Mouse (Mus musculus) liver, adult 2 months (tissue): ENCODE results near the gene Chchd4.

Experiments
- CTCF ChIP-seq: fragments of 200-500 bp; IDR thresholded peaks from 2 replicates; pipeline ENCODE4 v1.5.1; 2011; ENCODE audit warnings: low read depth, low read length, control low read depth
- POLR2A ChIP-seq: fragments of 200-500 bp; IDR thresholded peaks from 2 replicates; pipeline ENCODE4 v1.6.1; 2011; ENCODE audit warnings: low read length, control low read depth; ENCODE audit not compliant: insufficient read depth; ENCODE audit errors: extremely low read depth

DNA sequence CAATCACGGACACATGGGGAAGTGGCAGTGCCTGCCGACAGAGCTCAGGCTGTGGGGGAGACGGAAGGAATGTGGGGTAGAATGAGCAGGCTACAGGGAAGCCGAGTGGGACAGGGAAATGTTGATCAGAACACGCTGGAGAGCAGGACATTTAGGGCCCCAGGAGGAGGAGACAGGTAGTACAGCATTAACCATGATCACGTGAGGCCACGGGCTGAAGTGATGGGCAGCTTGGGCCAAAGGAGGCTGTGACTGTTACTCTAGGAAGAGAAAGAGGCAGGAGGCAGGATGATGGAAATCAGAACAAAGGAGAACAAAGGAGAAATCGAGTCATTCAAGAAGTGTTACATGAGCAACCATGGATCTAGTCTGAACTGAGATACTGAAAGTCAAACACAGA, 21.2 kb upstream of the Chchd4 start:
- no peak for TF ChIP-seq CTCF
- TF ChIP-seq POLR2A, result no peak
